Mouse (Mus musculus) limb, embryonic 15.5 days (tissue): Measurements from ENCODE around the gene Fam129a. TPM values are rescaled to one million over a fixed set of nuclear protein-coding genes. Genes with fewer than 3 reads are reported as not detected.

ENCODE experiments used
- ATAC-seq: fragments of 200-750 bp; cut with Nextera tagmentation; 2 replicates; pipeline ENCODE4 v1.8.0; 2017; ENCODE audit warnings: low read depth, moderate TSS enrichment; ENCODE audit not compliant: insufficient number of reproducible peaks, low FRiP score, low TSS enrichment
- H3K27ac ChIP-seq: fragments of 300-500 bp; sonication (generic); 2 replicates; pipeline ENCODE4 v1.5.1; 2015; ENCODE audit warnings: moderate library complexity, mild to moderate bottlenecking, inconsistent platforms
- H3K27me3 ChIP-seq: fragments of 300-500 bp; sonication (generic); 2 replicates; pipeline ENCODE4 v1.6.1; 2015; ENCODE audit warnings: inconsistent platforms
- H3K36me3 ChIP-seq: fragments of 300-500 bp; sonication (generic); 2 replicates; pipeline ENCODE4 v1.6.1; 2015; ENCODE audit warnings: inconsistent platforms
- H3K4me1 ChIP-seq: fragments of 300-500 bp; sonication (generic); 2 replicates; pipeline ENCODE4 v1.6.1; 2015; ENCODE audit warnings: inconsistent platforms
- H3K4me2 ChIP-seq: fragments of 300-500 bp; sonication (generic); 2 replicates; pipeline ENCODE4 v1.6.1; 2015; ENCODE audit warnings: mild to moderate bottlenecking, inconsistent platforms
- H3K4me3 ChIP-seq: fragments of 300-500 bp; sonication (generic); 2 replicates; pipeline ENCODE4 v1.5.1; 2015; ENCODE audit warnings: mild to moderate bottlenecking, inconsistent platforms
- H3K9ac ChIP-seq: fragments of 300-500 bp; sonication (generic); 2 replicates; pipeline ENCODE4 v1.6.1; 2015; ENCODE audit warnings: inconsistent platforms
- H3K9me3 ChIP-seq: fragments of 300-500 bp; sonication (generic); 2 replicates; pipeline ENCODE4 v1.6.1; 2016; ENCODE audit warnings: inconsistent platforms
- WGBS: fragments of 180-500 bp; shearing (Covaris S2); methylation state at CpG from one replicate; pipeline ENCODE4 v1.1.7; 2015; 5-methylcytosine and 5-hydroxymethylcytosine counted together
- polyA plus RNA-seq: library from polyadenylated mRNA; unstranded; fragments of >200 nt; fragmentation: Nextera tagmentation; extraction: Ambion mirVana; gene quantifications from 2 replicates; pipeline ENCODE4 v1.2.1, GENCODE M21; 2015

Fam129a gene
- polyA plus RNA-seq, 1 experiment from 2014 or later = 24.2 TPM

DNA sequence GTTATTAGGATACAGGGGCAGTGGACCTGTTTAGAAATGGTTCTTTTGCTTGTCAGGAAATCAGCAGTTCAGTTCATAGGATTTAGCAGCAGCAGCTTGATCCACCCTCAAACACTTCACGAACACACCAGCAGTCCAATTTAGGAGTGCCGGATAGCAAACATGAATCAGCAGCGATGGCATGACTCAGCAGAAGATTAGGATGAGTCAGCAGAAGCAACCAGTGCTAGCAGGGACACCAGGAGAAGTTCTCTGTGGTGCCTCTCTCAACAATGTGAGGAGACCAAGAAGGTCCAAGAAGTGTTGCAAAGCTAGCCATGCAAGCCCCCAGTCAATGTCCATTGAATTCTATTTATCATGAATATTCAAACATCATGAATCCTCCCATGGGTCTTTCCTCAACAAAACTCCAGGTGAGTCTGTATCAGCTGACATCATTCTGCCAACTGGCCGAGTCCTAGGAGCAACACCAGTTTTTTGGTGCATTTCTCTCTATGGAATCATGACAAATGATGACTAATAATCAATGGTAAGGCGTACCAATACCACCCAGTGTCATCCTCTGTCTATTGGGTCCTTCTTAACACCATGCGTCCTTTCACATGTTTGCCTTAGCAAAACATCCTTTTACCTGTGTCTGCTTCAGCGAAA lies 45.7 kb downstream of the Fam129a start:
- no peaks in the 10 kb centered on the region for H3K4me1 ChIP-seq
- no peak overlapping the region for H3K27ac ChIP-seq
- 91% methylated on average over 7 of the region's 7 CpGs for WGBS
- H3K27me3 ChIP-seq = no peaks in the 10 kb centered on the region
- no peaks in the 10 kb centered on the region for H3K36me3 ChIP-seq
- ATAC-seq = no peak
- H3K9ac ChIP-seq = no peak overlapping the region
- no peak overlapping the region for H3K4me2 ChIP-seq
- no peaks in the 10 kb centered on the region for H3K9me3 ChIP-seq
- no peak overlapping the region for H3K4me3 ChIP-seq

DNA sequence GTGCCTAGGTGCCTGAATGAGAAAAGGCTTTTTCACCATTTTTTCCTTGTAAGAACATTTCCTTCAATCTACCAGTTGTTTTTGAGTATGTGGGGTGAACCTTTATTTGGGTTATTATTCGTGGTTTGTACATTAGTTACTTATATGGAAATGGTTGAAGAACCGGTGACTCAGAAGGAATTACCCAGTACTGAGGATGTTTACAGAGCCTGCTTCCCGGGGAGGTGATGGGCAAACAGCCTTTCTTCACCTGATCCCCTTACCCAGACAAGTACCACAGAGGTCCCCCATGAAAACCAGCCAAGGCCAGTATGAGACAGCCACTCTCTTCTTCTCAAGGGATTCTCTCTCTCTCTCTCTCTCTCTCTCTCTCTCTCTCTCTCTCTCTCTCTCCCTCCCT lies 47.3 kb downstream of the Fam129a start:
- H3K27ac ChIP-seq = no peak overlapping the region
- H3K9me3 ChIP-seq = no peaks in the 10 kb centered on the region
- no peaks in the 10 kb centered on the region for H3K4me1 ChIP-seq
- no peak overlapping the region for H3K9ac ChIP-seq
- no peaks in the 10 kb centered on the region for H3K27me3 ChIP-seq
- no peak overlapping the region for H3K4me3 ChIP-seq
- no peak for ATAC-seq
- 66% methylated on average over 3 of the region's 3 CpGs for WGBS
- H3K4me2 ChIP-seq = no peak overlapping the region
- no peaks in the 10 kb centered on the region for H3K36me3 ChIP-seq

DNA sequence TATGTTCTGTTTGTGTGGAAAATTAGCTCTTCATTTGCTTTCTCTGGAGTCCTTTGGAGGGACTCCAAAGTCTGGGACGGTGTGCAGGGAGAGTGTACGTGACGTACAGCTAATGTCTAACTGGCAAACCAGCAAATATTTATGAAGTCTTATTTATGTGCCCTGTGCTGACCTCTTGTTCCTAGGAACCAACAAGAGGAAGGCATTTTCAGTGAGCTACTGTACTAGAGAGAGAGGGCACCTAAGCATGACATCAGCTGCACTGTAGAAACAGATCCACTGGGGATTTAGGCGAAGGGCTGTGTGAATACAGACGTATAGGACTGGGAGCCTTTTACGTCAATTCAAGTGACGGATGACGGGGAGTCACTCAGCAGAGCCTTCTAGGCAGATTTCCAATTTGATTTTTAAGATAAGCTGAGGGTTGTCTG lies 48.3 kb downstream of the Fam129a start:
- no peak for ATAC-seq

DNA sequence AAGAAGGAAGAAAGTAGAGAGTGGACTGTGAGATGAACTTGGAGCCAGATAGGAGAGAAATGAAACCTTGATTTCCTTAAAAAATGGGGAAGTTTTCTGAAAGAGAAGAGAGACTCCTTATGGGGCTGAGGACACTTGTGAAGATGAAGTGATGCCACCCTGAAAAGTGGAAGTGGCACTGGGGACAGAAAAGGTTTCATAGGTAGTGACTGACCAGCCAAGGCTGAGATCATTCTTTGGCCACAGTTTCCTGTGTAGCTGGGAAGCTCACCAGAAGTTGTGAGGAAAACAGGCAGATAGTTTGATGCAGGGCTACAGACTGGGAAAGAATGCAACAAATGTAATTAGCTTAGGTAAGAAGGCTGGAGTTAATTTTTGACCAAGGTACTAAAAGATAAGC lies 49.7 kb downstream of the Fam129a start:
- Histone ChIP-seq H3K9me3 (no peaks in the 10 kb centered on the region), H3K36me3 (no peaks in the 10 kb centered on the region), H3K4me1 (no peaks in the 10 kb centered on the region), H3K4me2 (no peak overlapping the region), H3K4me3 (no peak overlapping the region), H3K9ac (no peak overlapping the region), H3K27me3 (no peaks in the 10 kb centered on the region), H3K27ac (no peak overlapping the region)
- ATAC-seq = no peak

More for the DNA sequence above, 48.3 kb downstream of the Fam129a start:
- Histone ChIP-seq H3K4me1 (no peaks in the 10 kb centered on the region), H3K9ac (no peak overlapping the region), H3K4me3 (no peak overlapping the region), H3K27ac (no peak overlapping the region), H3K27me3 (no peaks in the 10 kb centered on the region), H3K4me2 (no peak overlapping the region), H3K36me3 (no peaks in the 10 kb centered on the region), H3K9me3 (no peaks in the 10 kb centered on the region)
- 58% methylated on average over 8 of the region's 8 CpGs for WGBS

DNA sequence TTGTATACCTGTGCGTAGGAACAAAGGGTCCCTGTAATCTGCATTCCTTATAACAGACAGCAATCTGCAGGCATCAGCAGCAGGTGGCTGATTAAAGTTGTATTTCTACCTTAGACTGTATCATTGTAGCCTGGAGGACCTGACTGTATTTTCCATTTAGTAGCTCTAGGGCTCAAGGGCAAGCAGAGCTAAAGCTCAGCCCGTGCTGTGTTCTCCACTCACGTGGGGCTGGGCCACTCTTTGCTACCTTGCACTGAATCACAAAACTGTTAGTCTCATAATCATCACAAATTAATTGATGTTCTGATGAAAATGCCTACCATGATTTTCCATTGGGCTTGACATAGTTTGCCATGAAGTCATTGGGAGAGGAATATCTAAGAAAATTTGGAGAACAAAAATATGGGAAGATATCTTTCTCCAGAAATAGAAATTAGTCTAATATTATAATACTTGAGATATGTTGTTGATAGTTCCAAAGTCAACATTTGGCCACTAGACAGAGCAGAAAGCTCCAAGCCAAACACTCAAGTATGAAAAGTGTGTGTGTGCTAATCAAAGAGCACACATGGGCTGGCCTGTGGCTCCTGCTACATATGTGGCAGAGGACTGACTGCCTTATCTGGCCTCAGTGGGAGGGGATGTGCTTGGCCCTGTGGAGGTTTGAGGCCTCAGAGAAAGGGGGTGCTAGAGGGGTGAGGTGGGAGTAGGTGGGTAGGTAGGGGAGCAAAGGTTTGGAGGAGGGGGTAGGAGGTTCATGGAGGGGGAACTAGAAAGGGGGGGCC lies 53.6 kb downstream of the Fam129a start:
- WGBS = 79% methylated on average over 3 of the region's 3 CpGs
- H3K9ac ChIP-seq = no peak overlapping the region
- no peak overlapping the region for H3K27ac ChIP-seq
- no peak overlapping the region for H3K4me2 ChIP-seq
- no peak overlapping the region for H3K4me3 ChIP-seq
- H3K4me1 ChIP-seq = peaks cover 8% of the 10 kb centered on the region
- no peaks in the 10 kb centered on the region for H3K9me3 ChIP-seq
- no peak for ATAC-seq
- no peaks in the 10 kb centered on the region for H3K27me3 ChIP-seq
- H3K36me3 ChIP-seq = no peaks in the 10 kb centered on the region

DNA sequence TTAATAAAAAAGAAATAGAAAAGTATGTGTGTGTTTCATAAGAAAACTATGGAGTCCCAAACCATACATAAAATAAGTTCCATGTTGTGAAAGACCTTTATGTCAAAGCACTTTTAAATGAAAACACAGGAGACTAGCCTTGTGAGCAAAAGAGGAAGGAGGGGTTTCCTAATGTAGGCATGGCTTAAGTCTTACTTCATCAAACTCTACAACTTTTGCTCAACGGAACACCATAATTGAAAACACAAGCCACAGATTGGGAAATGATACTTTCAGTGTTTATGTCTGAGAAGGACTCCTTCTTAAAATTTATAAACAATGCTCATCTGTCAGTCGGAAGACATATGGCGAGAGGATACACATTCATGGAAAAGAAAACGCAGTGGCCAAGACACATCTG lies 54.3 kb downstream of the Fam129a start:
- Histone ChIP-seq H3K27ac (no peak overlapping the region), H3K4me2 (no peak overlapping the region), H3K27me3 (no peaks in the 10 kb centered on the region), H3K9me3 (no peaks in the 10 kb centered on the region), H3K36me3 (no peaks in the 10 kb centered on the region), H3K9ac (no peak overlapping the region), H3K4me1 (peaks cover 11% of the 10 kb centered on the region), H3K4me3 (no peak overlapping the region)
- WGBS = 74% methylated on average over 4 of the region's 4 CpGs
- ATAC-seq = no peak

DNA sequence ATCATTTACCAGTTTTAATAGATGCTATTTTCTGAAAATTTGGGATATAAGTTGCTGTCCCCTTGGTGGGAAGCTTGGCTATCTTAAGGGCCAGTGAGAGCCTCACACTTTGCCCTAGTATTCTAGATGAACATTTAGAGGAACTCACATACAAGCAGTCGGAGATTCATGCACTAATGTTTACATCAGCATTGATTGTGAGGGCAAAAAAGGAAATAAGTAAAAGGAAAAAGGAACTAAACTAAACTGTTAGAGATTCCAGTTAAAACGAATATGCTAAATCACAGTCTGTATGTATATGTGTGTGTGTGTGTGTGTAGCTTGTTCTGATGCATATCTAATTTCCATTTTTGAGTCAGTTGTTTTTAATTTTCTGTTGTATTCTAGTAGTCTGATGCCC lies 54.7 kb downstream of the Fam129a start:
- H3K27ac ChIP-seq = no peak overlapping the region
- 85% methylated on average over 2 of the region's 2 CpGs for WGBS
- no peaks in the 10 kb centered on the region for H3K9me3 ChIP-seq
- H3K9ac ChIP-seq = no peak overlapping the region
- peaks cover 11% of the 10 kb centered on the region for H3K4me1 ChIP-seq
- no peak overlapping the region for H3K4me2 ChIP-seq
- H3K36me3 ChIP-seq = no peaks in the 10 kb centered on the region
- H3K27me3 ChIP-seq = no peaks in the 10 kb centered on the region
- H3K4me3 ChIP-seq = no peak overlapping the region
- no peak for ATAC-seq

DNA sequence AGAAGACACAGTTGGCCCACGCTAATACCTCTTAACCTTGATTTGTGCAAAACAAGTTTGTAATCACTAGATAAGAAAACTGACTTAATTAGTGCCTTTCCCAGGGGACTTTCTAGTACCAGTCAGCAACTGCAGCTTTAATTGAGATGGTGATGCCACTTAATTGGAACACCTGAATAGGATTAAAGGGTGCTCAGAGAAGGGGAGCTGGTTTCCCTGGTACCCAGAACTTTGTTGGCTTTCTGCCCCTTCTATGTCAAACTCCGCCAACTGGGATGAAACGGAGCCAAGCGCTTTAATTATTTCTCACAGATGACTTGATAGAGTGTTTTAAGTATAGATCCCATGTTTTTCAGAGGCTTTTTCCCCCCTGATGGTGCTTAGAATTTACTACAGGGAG lies 55.6 kb downstream of the Fam129a start:
- H3K4me3 ChIP-seq = no peak overlapping the region
- ATAC-seq = no peak

DNA sequence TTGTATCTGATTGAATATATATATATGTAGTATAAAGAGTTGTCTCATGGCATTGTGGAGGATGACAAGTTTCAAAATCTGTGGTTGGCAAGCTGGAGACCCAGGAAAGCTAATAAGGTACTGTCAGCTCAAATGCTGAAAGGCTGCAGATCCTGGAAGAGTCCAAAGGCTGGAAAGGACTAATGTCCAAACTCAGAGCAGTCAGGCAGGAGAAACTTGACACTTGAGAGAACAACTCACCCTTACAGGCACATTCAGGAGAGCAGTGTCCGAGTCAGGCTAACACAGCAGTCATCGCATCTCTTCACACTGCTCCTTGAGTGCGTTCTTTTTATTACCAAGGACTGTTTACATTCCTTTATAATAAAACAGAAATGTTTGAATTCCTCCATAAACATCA lies 56.2 kb downstream of the Fam129a start:
- H3K36me3 ChIP-seq = no peaks in the 10 kb centered on the region
- no peaks in the 10 kb centered on the region for H3K9me3 ChIP-seq
- H3K4me3 ChIP-seq = no peak overlapping the region
- no peak overlapping the region for H3K27ac ChIP-seq
- no peak overlapping the region for H3K9ac ChIP-seq
- H3K27me3 ChIP-seq = no peaks in the 10 kb centered on the region
- peaks cover 14% of the 10 kb centered on the region for H3K4me1 ChIP-seq
- no peak for ATAC-seq
- 29% methylated on average over 3 of the region's 3 CpGs for WGBS
- H3K4me2 ChIP-seq = no peak overlapping the region

More for the DNA sequence above, 55.6 kb downstream of the Fam129a start:
- H3K27me3 ChIP-seq = no peaks in the 10 kb centered on the region
- no peaks in the 10 kb centered on the region for H3K9me3 ChIP-seq
- H3K4me1 ChIP-seq = peaks cover 11% of the 10 kb centered on the region
- no peaks in the 10 kb centered on the region for H3K36me3 ChIP-seq
- H3K27ac ChIP-seq = no peak overlapping the region
- H3K4me2 ChIP-seq = no peak overlapping the region
- 60% methylated on average over 4 of the region's 4 CpGs for WGBS
- H3K9ac ChIP-seq = no peak overlapping the region

DNA sequence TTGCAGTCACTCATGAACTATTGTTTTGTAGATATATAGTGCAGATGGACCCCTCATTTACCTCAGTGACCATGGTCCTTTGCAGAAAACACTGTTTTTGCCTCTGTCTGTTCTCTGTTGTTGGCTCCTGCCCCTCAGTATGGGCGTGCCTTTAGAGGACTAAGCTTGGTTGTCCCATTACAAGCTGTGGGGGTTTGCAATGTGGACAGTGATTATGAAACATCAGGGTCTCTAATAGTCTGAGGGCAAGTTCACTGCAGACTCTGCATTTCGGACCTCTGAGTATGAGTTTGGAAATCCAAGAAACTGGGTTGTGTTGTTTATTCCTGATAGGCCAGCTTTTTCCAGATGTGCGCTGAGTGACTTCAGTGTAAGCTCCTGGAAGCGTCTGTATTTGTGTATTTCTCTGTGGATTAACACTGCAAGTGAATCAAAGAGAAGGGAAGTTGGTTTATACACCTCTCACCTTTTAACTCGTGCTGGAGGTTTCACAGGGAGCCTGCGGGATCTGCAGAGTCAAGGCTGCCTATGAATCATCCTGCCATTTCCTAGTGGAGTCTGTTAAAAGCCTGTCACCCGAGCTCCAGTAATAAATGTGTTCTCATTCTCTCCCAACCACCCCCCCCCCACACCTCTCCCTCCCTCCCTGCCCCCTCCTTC lies 58.7 kb downstream of the Fam129a start:
- Histone ChIP-seq H3K36me3 (no peaks in the 10 kb centered on the region), H3K4me2 (no peak overlapping the region), H3K4me1 (peaks cover 14% of the 10 kb centered on the region), H3K4me3 (no peak overlapping the region), H3K9ac (no peak overlapping the region), H3K27ac (no peak overlapping the region), H3K9me3 (0 out of 2 replicates have a peak, but pooled peaks cover 3% of the 10 kb centered on the region), H3K27me3 (no peaks in the 10 kb centered on the region)
- no peak for ATAC-seq
- WGBS = 25% methylated on average over 7 of the region's 7 CpGs

DNA sequence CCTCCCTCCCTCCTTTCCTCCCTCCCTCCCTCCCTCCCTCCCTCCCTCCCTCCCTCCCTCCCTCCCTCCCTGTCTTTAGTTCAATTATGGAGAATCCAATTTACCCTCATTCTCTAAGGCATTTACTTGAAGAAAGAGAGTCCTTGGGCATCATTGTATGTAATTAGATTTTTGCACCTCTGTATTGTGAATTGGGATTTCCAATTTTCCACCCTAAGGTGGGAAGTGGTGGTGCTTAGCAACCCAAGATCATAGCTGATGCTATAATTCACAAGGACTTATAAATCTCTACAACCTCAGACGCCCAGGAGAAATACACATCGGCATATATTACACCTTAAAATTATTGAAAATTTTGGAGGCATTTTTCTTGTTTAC lies 59.3 kb downstream of the Fam129a start:
- 0 out of 2 replicates have a peak, but pooled peaks cover 3% of the 10 kb centered on the region for H3K9me3 ChIP-seq
- H3K4me2 ChIP-seq = no peak overlapping the region
- H3K4me1 ChIP-seq = peaks cover 14% of the 10 kb centered on the region
- H3K36me3 ChIP-seq = no peaks in the 10 kb centered on the region
- H3K9ac ChIP-seq = no peak overlapping the region
- no peak for ATAC-seq
- no peaks in the 10 kb centered on the region for H3K27me3 ChIP-seq
- H3K27ac ChIP-seq = no peak overlapping the region
- 68% methylated on average over 2 of the region's 2 CpGs for WGBS
- no peak overlapping the region for H3K4me3 ChIP-seq

DNA sequence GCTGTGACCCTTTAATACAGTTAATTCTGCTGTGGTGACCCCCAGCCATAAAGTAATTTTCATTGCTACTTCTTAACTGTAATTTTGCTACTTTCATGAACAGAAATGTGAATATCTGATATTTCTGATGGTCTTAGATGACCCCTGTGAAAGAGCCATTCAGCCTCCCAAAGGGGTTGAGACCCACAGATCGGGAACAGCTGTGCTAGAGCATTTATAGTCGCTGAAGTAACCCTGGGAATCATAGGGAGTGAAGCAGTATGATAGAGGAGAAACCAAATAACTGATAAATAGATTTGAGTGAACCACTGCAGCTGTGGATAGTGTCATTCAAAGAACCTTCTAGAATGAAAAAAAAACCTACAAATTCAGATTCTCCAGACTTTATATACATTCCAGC lies 60.1 kb downstream of the Fam129a start:
- Histone ChIP-seq H3K9me3 (0 out of 2 replicates have a peak, but pooled peaks cover 3% of the 10 kb centered on the region), H3K4me2 (no peak overlapping the region), H3K36me3 (no peaks in the 10 kb centered on the region), H3K4me3 (no peak overlapping the region), H3K9ac (no peak overlapping the region), H3K27ac (no peak overlapping the region), H3K27me3 (no peaks in the 10 kb centered on the region), H3K4me1 (peaks cover 14% of the 10 kb centered on the region)
- WGBS = 54% methylated on average over 2 of the region's 2 CpGs
- no peak for ATAC-seq
